Mouse (Mus musculus) forebrain, postnatal 0 days (tissue): ENCODE measurements around the gene Igsf8. TPM values are rescaled to one million over a fixed set of nuclear protein-coding genes. Genes with fewer than 3 reads are reported as not detected.
A peak's percentile ranks its signal among the peaks of the same experiment; 100 is the strongest.

Source experiments
- ATAC-seq: fragments of 200-750 bp; cut with Nextera tagmentation; 2 replicates; pipeline ENCODE4 v1.8.0; 2017; ENCODE audit warnings: mild to moderate bottlenecking, moderate library complexity
- DNase-seq: peaks from one replicate; pipeline ENCODE4 v3.0.0-alpha.2; 2015
- H3K27ac ChIP-seq: fragments of 300-500 bp; sonication (generic); 2 replicates; pipeline ENCODE4 v1.5.1; 2014; ENCODE audit warnings: low read depth, mild to moderate bottlenecking, antibody characterized with exemption, low read length, moderate library complexity, mixed read lengths
- H3K27me3 ChIP-seq: fragments of 300-500 bp; sonication (generic); 2 replicates; pipeline ENCODE4 v1.6.1; 2014; ENCODE audit warnings: mild to moderate bottlenecking, low read length, mixed read lengths; ENCODE audit not compliant: insufficient read depth
- H3K36me3 ChIP-seq: fragments of 300-500 bp; sonication (generic); 2 replicates; pipeline ENCODE4 v1.6.1; 2014; ENCODE audit warnings: mild to moderate bottlenecking, moderate library complexity; ENCODE audit not compliant: insufficient read depth
- H3K4me1 ChIP-seq: fragments of 300-500 bp; sonication (generic); 2 replicates; pipeline ENCODE4 v1.6.1; 2014; ENCODE audit warnings: antibody characterized with exemption; ENCODE audit not compliant: insufficient read depth
- H3K4me2 ChIP-seq: fragments of 300-500 bp; sonication (generic); 2 replicates; pipeline ENCODE4 v1.6.1; 2014; ENCODE audit warnings: low read depth, mild to moderate bottlenecking, moderate library complexity
- H3K4me3 ChIP-seq: fragments of 300-500 bp; sonication (generic); 2 replicates; pipeline ENCODE4 v1.5.1; 2014; ENCODE audit warnings: low read depth, low read length, mixed read lengths
- H3K9ac ChIP-seq: fragments of 300-500 bp; sonication (generic); 2 replicates; pipeline ENCODE4 v1.6.1; 2014; ENCODE audit warnings: mild to moderate bottlenecking
- H3K9me3 ChIP-seq: fragments of 300-500 bp; sonication (generic); 2 replicates; pipeline ENCODE4 v1.6.1; 2016; ENCODE audit warnings: low read length
- CTCF ChIP-seq: sonication (generic); IDR thresholded peaks from 2 replicates; pipeline ENCODE4 v1.5.1; 2016; ENCODE audit warnings: antibody characterized with exemption, control low read depth, low read depth
- WGBS: fragments of 180-500 bp; shearing (Covaris S2); extraction: QIAGEN DNeasy Blood & Tissue Kit; methylation state at CpG from one replicate; pipeline ENCODE4 v1.1.7; 2014; 5-methylcytosine and 5-hydroxymethylcytosine counted together
- polyA plus RNA-seq: library from polyadenylated mRNA; unstranded; fragments of >200 nt; fragmentation: Nextera tagmentation; extraction: Ambion mirVana; gene quantifications from 2 replicates; pipeline ENCODE4 v1.2.1, GENCODE M21; 2015
- total RNA-seq: library from RNA; depleted of rRNA; stranded (reverse); fragments of >200 nt; gene quantifications from 2 replicates; pipeline ENCODE4 v1.2.3, GENCODE M21; 2014

Gene Igsf8
- total and polyA plus RNA-seq, 2 experiments from 2014 or later = 110 to 117 TPM

GRCm38 (mm10) chr1:172332925-172333324, 71.5 kb downstream of the Igsf8 start:
- DNase-seq (no peak), ATAC-seq (no peak)
- TF ChIP-seq CTCF = no peak

GRCm38 (mm10) chr1:172333512-172333911, 72.1 kb downstream of the Igsf8 start:
- H3K9ac ChIP-seq = no peak overlapping the region
- no peaks in the 10 kb centered on the region for H3K27me3 ChIP-seq
- H3K4me2 ChIP-seq = no peak overlapping the region
- no peaks in the 10 kb centered on the region for H3K36me3 ChIP-seq
- 10% methylated on average over 3 of the region's 3 CpGs for WGBS
- DNase-seq (no peak), ATAC-seq (no peak)
- no peaks in the 10 kb centered on the region for H3K9me3 ChIP-seq
- H3K4me3 ChIP-seq = no peak overlapping the region
- H3K27ac ChIP-seq = no peak overlapping the region
- peaks cover 15% of the 10 kb centered on the region for H3K4me1 ChIP-seq
- peak; percentile 62 for TF ChIP-seq CTCF

More at GRCm38 (mm10) chr1:172332925-172333324, 71.5 kb downstream of the Igsf8 start:
- WGBS = 91% methylated on average over 2 of the region's 2 CpGs
- peaks cover 17% of the 10 kb centered on the region for H3K4me1 ChIP-seq
- no peak overlapping the region for H3K4me2 ChIP-seq
- H3K36me3 ChIP-seq = no peaks in the 10 kb centered on the region
- H3K27me3 ChIP-seq = no peaks in the 10 kb centered on the region
- H3K9ac ChIP-seq = no peak overlapping the region
- no peak overlapping the region for H3K4me3 ChIP-seq
- no peak overlapping the region for H3K27ac ChIP-seq
- no peaks in the 10 kb centered on the region for H3K9me3 ChIP-seq

GRCm38 (mm10) chr1:172335804-172336203, 74.4 kb downstream of the Igsf8 start:
- Histone ChIP-seq H3K36me3 (no peaks in the 10 kb centered on the region), H3K4me2 (no peak overlapping the region), H3K9ac (no peak overlapping the region), H3K27me3 (no peaks in the 10 kb centered on the region), H3K27ac (no peak overlapping the region), H3K9me3 (no peaks in the 10 kb centered on the region), H3K4me3 (no peak overlapping the region), H3K4me1 (peaks cover 2% of the 10 kb centered on the region; the same call in 1 of the 2 replicates)
- 84% methylated on average over 15 of the region's 15 CpGs for whole genome bisulfite sequencing
- no peak for TF ChIP-seq CTCF
- DNase-seq = no peak
- no peak for ATAC-seq

- H3K36me3 ChIP-seq = no peaks in the 10 kb centered on the region
- ATAC-seq (no peak), DNase-seq (no peak)
- no peak overlapping the region for H3K27ac ChIP-seq
- no peak overlapping the region for H3K4me3 ChIP-seq
- H3K9ac ChIP-seq = no peak overlapping the region
- no peaks in the 10 kb centered on the region for H3K27me3 ChIP-seq
- no peak overlapping the region for H3K4me2 ChIP-seq
- WGBS = 32% methylated on average over 2 of the region's 2 CpGs
- no peaks in the 10 kb centered on the region for H3K9me3 ChIP-seq
- H3K4me1 ChIP-seq = peaks cover 3% of the 10 kb centered on the region; the same call in 1 of the 2 replicates
- TF ChIP-seq CTCF = no peak
These were observed 76.2 kb downstream of the Igsf8 start for GRCm38 (mm10) chr1:172337411-172338185.

- Histone ChIP-seq H3K9ac (no peak within 1 kb of the TSS), H3K4me3 (peak within 1 kb of the TSS; percentile 42), H3K36me3 (no peaks in the 10 kb centered on the region), H3K4me1 (peaks cover 3% of the 10 kb centered on the region; the same call in 1 of the 2 replicates), H3K27me3 (no peaks in the 10 kb centered on the region), H3K4me2 (peak within 1 kb of the TSS; percentile 65), H3K9me3 (no peaks in the 10 kb centered on the region), H3K27ac (peak within 1 kb of the TSS; percentile 69; the same call in 1 of the 2 replicates)
- TF ChIP-seq CTCF = no peak
- ATAC-seq = peak; percentile 94
- 2% methylated on average over 37 of the region's 38 CpGs for WGBS
- DNase-seq = peak; percentile 87
These were observed 79.4 kb downstream of the Igsf8 start, which contains the start of gene Kcnj10 for GRCm38 (mm10) chr1:172340729-172341321. TSS of gene Kcnj10 (plus strand) at chr1:172341210.

- no peak for TF ChIP-seq CTCF
- Histone ChIP-seq H3K27ac (peak overlapping the region; percentile 40; the same call in 1 of the 2 replicates), H3K4me3 (peak overlapping the region; percentile 42), H3K4me1 (peaks cover 3% of the 10 kb centered on the region; the same call in 1 of the 2 replicates), H3K36me3 (no peaks in the 10 kb centered on the region), H3K9me3 (no peaks in the 10 kb centered on the region), H3K27me3 (no peaks in the 10 kb centered on the region), H3K4me2 (peak overlapping the region; percentile 65), H3K9ac (no peak overlapping the region)
- DNase-seq (no peak), ATAC-seq (no peak)
- WGBS = 8% methylated on average over 10 of the region's 10 CpGs
These were observed 79.9 kb downstream of the Igsf8 start for GRCm38 (mm10) chr1:172341386-172341785.

GRCm38 (mm10) chr1:172342729-172343128, 81.3 kb downstream of the Igsf8 start:
- Histone ChIP-seq H3K4me3 (no peak overlapping the region), H3K27me3 (no peaks in the 10 kb centered on the region), H3K4me1 (peaks cover 3% of the 10 kb centered on the region; the same call in 1 of the 2 replicates), H3K9ac (0 out of 2 replicates have a peak overlapping the region, but pooled peaks have one; percentile 28), H3K4me2 (peak overlapping the region; percentile 65), H3K36me3 (no peaks in the 10 kb centered on the region), H3K27ac (peak overlapping the region; percentile 69), H3K9me3 (no peaks in the 10 kb centered on the region)
- TF ChIP-seq CTCF = no peak
- 42% methylated on average over 3 of the region's 3 CpGs for WGBS
- DNase-seq (peak; percentile 60), ATAC-seq (peak; percentile 67)
